Mouse (Mus musculus): ENCODE measurements around the gene Grb2.

GRCm38 (mm10) chr11:115619949-115620348 lies 88.4 kb downstream of the Grb2 start:
- TF ChIP-seq CTCF (IDR thresholded peaks at IDR 0.05; ENCODE audit: low read depth) (no peak), EP300 (optimal IDR thresholded peaks at IDR 0.05) (no peak)
